Mouse (Mus musculus) adrenal gland, adult 2 months (tissue): ENCODE data around the gene Brf1. TPM values are rescaled to one million over a fixed set of nuclear protein-coding genes. Genes with fewer than 3 reads are reported as not detected.

Experiments used
- DNase-seq: peaks from one replicate; pipeline ENCODE4 v3.0.0; 2021
- polyA plus RNA-seq: library from polyadenylated mRNA; depleted of rRNA; stranded (reverse); fragments of >200 nt; gene quantifications from 2 replicates; pipeline ENCODE4 v1.2.3, GENCODE M21; 2012
- total RNA-seq, 2 experiments: library from RNA; stranded (reverse); gene quantifications; 2 replicates each; pipeline ENCODE4 v1.2.3; 2021

Gene Brf1
- total and polyA plus RNA-seq, 3 experiments = 41.9 to 71.2 (median 46.8) TPM

- no peak for DNase-seq
These were observed 18.3 kb upstream of the Brf1 start for GRCm38 (mm10) chr12:113018763-113019162.

GRCm38 (mm10) chr12:113017429-113017984 lies 17.0 kb upstream of the Brf1 start:
- no peak for DNase-seq

- DNase-seq = no peak
These were observed 16.5 kb upstream of the Brf1 start for GRCm38 (mm10) chr12:113016976-113017375.

GRCm38 (mm10) chr12:113015956-113016355 lies 15.5 kb upstream of the Brf1 start:
- peak; percentile 39 for DNase-seq

GRCm38 (mm10) chr12:113014561-113015556 lies 14.4 kb upstream of the Brf1 start:
- DNase-seq = peak; percentile 72

- DNase-seq = peak; percentile 97
These were observed 13.4 kb upstream of the Brf1 start, which contains the start of gene Pacs2 for GRCm38 (mm10) chr12:113013604-113014558. Gene Pacs2, plus strand, starts transcription at chr12:113014508.

- DNase-seq = no peak
These were observed 12.6 kb upstream of the Brf1 start for GRCm38 (mm10) chr12:113013021-113013491.

- no peak for DNase-seq
These were observed 11.9 kb upstream of the Brf1 start for GRCm38 (mm10) chr12:113012443-113012842.

- no peak for DNase-seq
These were observed 11.3 kb upstream of the Brf1 start for GRCm38 (mm10) chr12:113011702-113012360.

GRCm38 (mm10) chr12:113004993-113005392 lies 4.5 kb upstream of the Brf1 start:
- DNase-seq = peak; percentile 79

- no peak for DNase-seq
These were observed 3.5 kb upstream of the Brf1 start for GRCm38 (mm10) chr12:113004011-113004410.

- no peak for DNase-seq
These were observed 2.2 kb upstream of the Brf1 start for GRCm38 (mm10) chr12:113002667-113003066.

GRCm38 (mm10) chr12:113001133-113001474 lies 600 bp upstream of the Brf1 start:
- no peak for DNase-seq

- no peak for DNase-seq
These were observed 773 bp downstream of the Brf1 start for GRCm38 (mm10) chr12:112999569-113000293.

- no peak for DNase-seq
These were observed 6.4 kb downstream of the Brf1 start for GRCm38 (mm10) chr12:112994153-112994552.

- no peak for DNase-seq
These were observed 9.1 kb downstream of the Brf1 start for GRCm38 (mm10) chr12:112991444-112991843.

- DNase-seq = no peak
These were observed 9.6 kb downstream of the Brf1 start for GRCm38 (mm10) chr12:112990706-112991405.

- DNase-seq = peak; percentile 28
These were observed 12.6 kb downstream of the Brf1 start for GRCm38 (mm10) chr12:112987877-112988276.

- no peak for DNase-seq
These were observed 15.2 kb downstream of the Brf1 start for GRCm38 (mm10) chr12:112985346-112985745.

- DNase-seq = no peak
These were observed 18.5 kb downstream of the Brf1 start for GRCm38 (mm10) chr12:112982031-112982430.
